Mouse (Mus musculus): ENCODE results near the gene Cltb. TPM values are rescaled to one million over a fixed set of nuclear protein-coding genes. Genes with fewer than 3 reads are reported as not detected.

Cltb gene
- polyA plus RNA-seq, 1 experiment from 2014 or later = 28.1 TPM

- Histone ChIP-seq H3K9me3 (ENCODE audit: control insufficient read depth, low read length) (no peaks in the 10 kb centered on the region), H3K4me2 (peak within 1 kb of the TSS; percentile 66), H3K27ac (ENCODE audit: low read depth, low read length) (peak within 1 kb of the TSS; percentile 4; the same call in 1 of the 2 replicates), H3K4me1 (ENCODE audit: control insufficient read depth, insufficient read depth, low read length) (peaks cover 15% of the 10 kb centered on the region; the same call in 1 of the 2 replicates), H3K4me3 (ENCODE audit: low read depth, low read length) (peak within 1 kb of the TSS; percentile 74), H3K36me3 (ENCODE audit: control insufficient read depth, insufficient read depth, low read length) (peaks cover 5% of the 10 kb centered on the region; the same call in 1 of the 2 replicates), H3K27me3 (ENCODE audit: control insufficient read depth, insufficient read depth, low read length) (no peaks in the 10 kb centered on the region), H3K9ac (ENCODE audit: low read length) (peak within 1 kb of the TSS; percentile 71)
- peak; percentile 97 for ATAC-seq (ENCODE audit: low FRiP score)
- DNase-seq (ENCODE audit: low spot score, missing footprints) = peak; percentile 100
- WGBS = under 1% methylated on average over 51 of the region's 51 CpGs
Observed at GRCm38 (mm10) chr13:54589996-54590951, 20.9 kb downstream of the Cltb start, which contains the start of the genes Nop16 and Higd2a. Nop16 (minus strand) TSS chr13:54590090. Higd2a (plus strand) TSS chr13:54590207.

- Histone ChIP-seq H3K36me3 (ENCODE audit: control insufficient read depth, insufficient read depth, low read length) (peaks cover 5% of the 10 kb centered on the region; the same call in 1 of the 2 replicates), H3K4me1 (ENCODE audit: control insufficient read depth, insufficient read depth, low read length) (peaks cover 15% of the 10 kb centered on the region; the same call in 1 of the 2 replicates), H3K4me2 (peak overlapping the region; percentile 48), H3K27ac (ENCODE audit: low read depth, low read length) (no peak overlapping the region), H3K9me3 (ENCODE audit: control insufficient read depth, low read length) (no peaks in the 10 kb centered on the region), H3K4me3 (ENCODE audit: low read depth, low read length) (peak overlapping the region; percentile 74), H3K9ac (ENCODE audit: low read length) (peak overlapping the region; percentile 71), H3K27me3 (ENCODE audit: control insufficient read depth, insufficient read depth, low read length) (no peaks in the 10 kb centered on the region)
- DNase-seq (ENCODE audit: low spot score, missing footprints) = no peak
- WGBS = 2% methylated on average over 24 of the region's 24 CpGs
- ATAC-seq (ENCODE audit: low FRiP score) = peak; percentile 40; the same call in 1 of the 2 replicates
Observed at GRCm38 (mm10) chr13:54589414-54589995, 21.6 kb downstream of the Cltb start.

GRCm38 (mm10) chr13:54585831-54586230 is 25.3 kb downstream of the Cltb start:
- Histone ChIP-seq H3K36me3 (ENCODE audit: control insufficient read depth, insufficient read depth, low read length) (peaks cover 25% of the 10 kb centered on the region), H3K4me3 (ENCODE audit: low read depth, low read length) (no peak overlapping the region), H3K9ac (ENCODE audit: low read length) (no peak overlapping the region), H3K4me1 (ENCODE audit: control insufficient read depth, insufficient read depth, low read length) (peaks cover 9% of the 10 kb centered on the region; the same call in 1 of the 2 replicates), H3K27ac (ENCODE audit: low read depth, low read length) (no peak overlapping the region), H3K4me2 (no peak overlapping the region), H3K9me3 (ENCODE audit: control insufficient read depth, low read length) (no peaks in the 10 kb centered on the region), H3K27me3 (ENCODE audit: control insufficient read depth, insufficient read depth, low read length) (no peaks in the 10 kb centered on the region)
- no peak for ATAC-seq (ENCODE audit: low FRiP score)
- no peak for DNase-seq (ENCODE audit: low spot score, missing footprints)
- 92% methylated on average over 11 of the region's 11 CpGs for WGBS

GRCm38 (mm10) chr13:54582860-54583259 is 28.3 kb downstream of the Cltb start:
- peaks cover 27% of the 10 kb centered on the region for H3K36me3 ChIP-seq (ENCODE audit: control insufficient read depth, insufficient read depth, low read length)

GRCm38 (mm10) chr13:54582126-54582525 is 29.0 kb downstream of the Cltb start:
- Histone ChIP-seq H3K9ac (ENCODE audit: low read length) (no peak overlapping the region), H3K27me3 (ENCODE audit: control insufficient read depth, insufficient read depth, low read length) (no peaks in the 10 kb centered on the region), H3K27ac (ENCODE audit: low read depth, low read length) (no peak overlapping the region), H3K4me1 (ENCODE audit: control insufficient read depth, insufficient read depth, low read length) (no peaks in the 10 kb centered on the region), H3K4me3 (ENCODE audit: low read depth, low read length) (no peak overlapping the region), H3K9me3 (ENCODE audit: control insufficient read depth, low read length) (no peaks in the 10 kb centered on the region), H3K4me2 (no peak overlapping the region), H3K36me3 (ENCODE audit: control insufficient read depth, insufficient read depth, low read length) (peaks cover 31% of the 10 kb centered on the region)
- DNase-seq (ENCODE audit: low spot score, missing footprints) = no peak
- WGBS = 88% methylated on average over 10 of the region's 10 CpGs
- ATAC-seq (ENCODE audit: low FRiP score) = no peak

More at GRCm38 (mm10) chr13:54582860-54583259, 28.3 kb downstream of the Cltb start:
- H3K27ac ChIP-seq (ENCODE audit: low read depth, low read length) = no peak overlapping the region
- H3K27me3 ChIP-seq (ENCODE audit: control insufficient read depth, insufficient read depth, low read length) = no peaks in the 10 kb centered on the region
- no peak overlapping the region for H3K9ac ChIP-seq (ENCODE audit: low read length)
- ATAC-seq (ENCODE audit: low FRiP score) = no peak
- no peaks in the 10 kb centered on the region for H3K9me3 ChIP-seq (ENCODE audit: control insufficient read depth, low read length)
- no peaks in the 10 kb centered on the region for H3K4me1 ChIP-seq (ENCODE audit: control insufficient read depth, insufficient read depth, low read length)
- no peak for DNase-seq (ENCODE audit: low spot score, missing footprints)
- 87% methylated on average over 5 of the region's 5 CpGs for WGBS
- H3K4me2 ChIP-seq = no peak overlapping the region
- H3K4me3 ChIP-seq (ENCODE audit: low read depth, low read length) = no peak overlapping the region

- no peaks in the 10 kb centered on the region for H3K9me3 ChIP-seq (ENCODE audit: control insufficient read depth, low read length)
- H3K27ac ChIP-seq (ENCODE audit: low read depth, low read length) = no peak overlapping the region
- ATAC-seq (ENCODE audit: low FRiP score) (no peak), DNase-seq (ENCODE audit: low spot score, missing footprints) (no peak)
- no peak overlapping the region for H3K4me3 ChIP-seq (ENCODE audit: low read depth, low read length)
- no peaks in the 10 kb centered on the region for H3K4me1 ChIP-seq (ENCODE audit: control insufficient read depth, insufficient read depth, low read length)
- 85% methylated on average over 2 of the region's 2 CpGs for WGBS
- no peak overlapping the region for H3K4me2 ChIP-seq
- no peaks in the 10 kb centered on the region for H3K27me3 ChIP-seq (ENCODE audit: control insufficient read depth, insufficient read depth, low read length)
- peaks cover 28% of the 10 kb centered on the region for H3K36me3 ChIP-seq (ENCODE audit: control insufficient read depth, insufficient read depth, low read length)
- no peak overlapping the region for H3K9ac ChIP-seq (ENCODE audit: low read length)
Observed at GRCm38 (mm10) chr13:54581385-54581784, 29.8 kb downstream of the Cltb start.

GRCm38 (mm10) chr13:54577652-54578507 is 33.3 kb downstream of the Cltb start:
- Histone ChIP-seq H3K4me3 (ENCODE audit: low read depth, low read length) (no peak overlapping the region), H3K9me3 (ENCODE audit: control insufficient read depth, low read length) (no peaks in the 10 kb centered on the region), H3K27me3 (ENCODE audit: control insufficient read depth, insufficient read depth, low read length) (no peaks in the 10 kb centered on the region), H3K9ac (ENCODE audit: low read length) (no peak overlapping the region), H3K27ac (ENCODE audit: low read depth, low read length) (no peak overlapping the region), H3K4me1 (ENCODE audit: control insufficient read depth, insufficient read depth, low read length) (peaks cover 8% of the 10 kb centered on the region), H3K36me3 (ENCODE audit: control insufficient read depth, insufficient read depth, low read length) (peaks cover 16% of the 10 kb centered on the region), H3K4me2 (no peak overlapping the region)
- 85% methylated on average over 21 of the region's 21 CpGs for WGBS
- DNase-seq (ENCODE audit: low spot score, missing footprints) (no peak), ATAC-seq (ENCODE audit: low FRiP score) (no peak)

GRCm38 (mm10) chr13:54575489-54575888 is 35.7 kb downstream of the Cltb start:
- peaks cover 8% of the 10 kb centered on the region for H3K4me1 ChIP-seq (ENCODE audit: control insufficient read depth, insufficient read depth, low read length)
- peak overlapping the region; percentile 97 for H3K4me2 ChIP-seq
- H3K36me3 ChIP-seq (ENCODE audit: control insufficient read depth, insufficient read depth, low read length) = peaks cover 4% of the 10 kb centered on the region; the same call in 1 of the 2 replicates
- H3K4me3 ChIP-seq (ENCODE audit: low read depth, low read length) = peak overlapping the region; percentile 94
- H3K27ac ChIP-seq (ENCODE audit: low read depth, low read length) = peak overlapping the region; percentile 53; the same call in 1 of the 2 replicates
- peak overlapping the region; percentile 91 for H3K9ac ChIP-seq (ENCODE audit: low read length)
- ATAC-seq (ENCODE audit: low FRiP score) (peak; percentile 38; the same call in 1 of the 2 replicates), DNase-seq (ENCODE audit: low spot score, missing footprints) (no peak)
- no peaks in the 10 kb centered on the region for H3K27me3 ChIP-seq (ENCODE audit: control insufficient read depth, insufficient read depth, low read length)
- WGBS = 4% methylated on average over 19 of the region's 19 CpGs
- H3K9me3 ChIP-seq (ENCODE audit: control insufficient read depth, low read length) = no peaks in the 10 kb centered on the region

Data from midbrain, embryonic 11.5 days (tissue).